Mouse (Mus musculus) liver, postnatal 0 days (tissue): Measurements from ENCODE around the gene Avp. TPM values are rescaled to one million over a fixed set of nuclear protein-coding genes. Genes with fewer than 3 reads are reported as not detected.

Experiments
- ATAC-seq: fragments of 200-750 bp; cut with Nextera tagmentation; 2 replicates; pipeline ENCODE4 v1.8.0; 2017; ENCODE audit warnings: mild to moderate bottlenecking, moderate library complexity
- DNase-seq: peaks from one replicate; pipeline ENCODE4 v3.0.0-alpha.2; 2016
- H3K27ac ChIP-seq: fragments of 300-500 bp; sonication (generic); 2 replicates; pipeline ENCODE4 v1.5.1; 2014; ENCODE audit warnings: antibody characterized with exemption, moderate library complexity, mild to moderate bottlenecking, low read depth
- H3K27me3 ChIP-seq: fragments of 300-500 bp; sonication (generic); 2 replicates; pipeline ENCODE4 v1.6.1; 2014; ENCODE audit warnings: low read length, control low read depth, mixed read lengths; ENCODE audit not compliant: insufficient read depth
- H3K36me3 ChIP-seq: fragments of 300-500 bp; sonication (generic); replicated peaks from 2 replicates; pipeline ENCODE4 v1.6.1; 2014; ENCODE audit warnings: mild to moderate bottlenecking, control low read depth, low read length, moderate library complexity, mixed read lengths; ENCODE audit not compliant: insufficient read depth
- H3K4me1 ChIP-seq: fragments of 300-500 bp; sonication (generic); 2 replicates; pipeline ENCODE4 v1.6.1; 2014; ENCODE audit warnings: antibody characterized with exemption, mild to moderate bottlenecking, control low read depth; ENCODE audit not compliant: insufficient read depth
- H3K4me2 ChIP-seq: fragments of 300-500 bp; sonication (generic); 2 replicates; pipeline ENCODE4 v1.6.1; 2014; ENCODE audit warnings: low read depth, mild to moderate bottlenecking, low read length, moderate library complexity, mixed read lengths
- H3K4me3 ChIP-seq: fragments of 300-500 bp; sonication (generic); 2 replicates; pipeline ENCODE4 v1.5.1; 2014; ENCODE audit warnings: low read depth, low read length
- H3K9ac ChIP-seq: fragments of 300-500 bp; sonication (generic); replicated peaks from 2 replicates; pipeline ENCODE4 v1.6.1; 2014; ENCODE audit warnings: mild to moderate bottlenecking, moderate library complexity
- H3K9me3 ChIP-seq: fragments of 300-500 bp; sonication (generic); 2 replicates; pipeline ENCODE4 v1.6.1; 2016; ENCODE audit warnings: mild to moderate bottlenecking, control low read depth, low read length, mixed read lengths
- CTCF ChIP-seq: sonication (generic); IDR thresholded peaks from 2 replicates; pipeline ENCODE4 v1.5.1; 2016; ENCODE audit warnings: antibody characterized with exemption, low read depth
- EP300 ChIP-seq: IDR thresholded peaks from 2 replicates; pipeline ENCODE4 v1.6.1; 2016; ENCODE audit warnings: antibody characterized with exemption, low read depth, mild to moderate bottlenecking
- WGBS: fragments of 180-500 bp; shearing (Covaris S2); extraction: QIAGEN DNeasy Blood & Tissue Kit; methylation state at CpG from one replicate; pipeline ENCODE4 v1.1.7; 2014; ENCODE audit not compliant: insufficient replicate concordance; 5-methylcytosine and 5-hydroxymethylcytosine counted together
- polyA plus RNA-seq: library from polyadenylated mRNA; unstranded; fragments of >200 nt; fragmentation: Nextera tagmentation; extraction: Ambion mirVana; gene quantifications from 2 replicates; pipeline ENCODE4 v1.2.1, GENCODE M21; 2015

The Avp gene
- polyA plus RNA-seq, 1 experiment from 2014 or later: not detected

GRCm38 (mm10) chr2:130602195-130602594 lies 19.8 kb upstream of the Avp start:
- no peak overlapping the region for H3K27ac ChIP-seq
- no peak overlapping the region for H3K4me3 ChIP-seq
- H3K4me1 ChIP-seq: no peaks in the 10 kb centered on the region
- H3K9ac ChIP-seq: no peak overlapping the region
- no peaks in the 10 kb centered on the region for H3K9me3 ChIP-seq
- DNase-seq (no peak), ATAC-seq (no peak)
- no peak overlapping the region for H3K4me2 ChIP-seq
- 85% methylated on average over 4 of the region's 4 CpGs for WGBS
- no peak for TF ChIP-seq CTCF
- TF ChIP-seq EP300: no peak
- H3K36me3 ChIP-seq: peaks cover 32% of the 10 kb centered on the region
- no peaks in the 10 kb centered on the region for H3K27me3 ChIP-seq

- Histone ChIP-seq H3K36me3 (peaks cover 36% of the 10 kb centered on the region), H3K27me3 (no peaks in the 10 kb centered on the region), H3K4me1 (no peaks in the 10 kb centered on the region), H3K4me2 (no peak overlapping the region), H3K4me3 (no peak overlapping the region), H3K27ac (no peak overlapping the region), H3K9ac (no peak overlapping the region), H3K9me3 (no peaks in the 10 kb centered on the region)
- WGBS: 72% methylated on average over 3 of the region's 3 CpGs
- ATAC-seq: no peak
- DNase-seq: no peak
- TF ChIP-seq EP300 (no peak), CTCF (no peak)
Measured at GRCm38 (mm10) chr2:130598399-130598798, 16.0 kb upstream of the Avp start.

GRCm38 (mm10) chr2:130597601-130598010 lies 15.3 kb upstream of the Avp start:
- no peaks in the 10 kb centered on the region for H3K27me3 ChIP-seq
- H3K4me2 ChIP-seq: no peak overlapping the region
- no peak overlapping the region for H3K27ac ChIP-seq
- ATAC-seq: no peak
- DNase-seq: no peak
- no peaks in the 10 kb centered on the region for H3K9me3 ChIP-seq
- no peaks in the 10 kb centered on the region for H3K4me1 ChIP-seq
- TF ChIP-seq EP300: no peak
- peak; percentile 65 for TF ChIP-seq CTCF
- H3K4me3 ChIP-seq: no peak overlapping the region
- H3K9ac ChIP-seq: no peak overlapping the region
- peaks cover 31% of the 10 kb centered on the region for H3K36me3 ChIP-seq
- WGBS: 20% methylated on average over 1 of the region's 1 CpGs

- TF ChIP-seq CTCF: no peak
- TF ChIP-seq EP300: no peak
- WGBS: 85% methylated on average over 1 of the region's 1 CpGs
- no peaks in the 10 kb centered on the region for H3K9me3 ChIP-seq
- H3K27me3 ChIP-seq: no peaks in the 10 kb centered on the region
- peaks cover 37% of the 10 kb centered on the region for H3K36me3 ChIP-seq
- no peak overlapping the region for H3K4me3 ChIP-seq
- H3K9ac ChIP-seq: no peak overlapping the region
- no peak for ATAC-seq
- no peak for DNase-seq
- no peak overlapping the region for H3K4me2 ChIP-seq
- no peak overlapping the region for H3K27ac ChIP-seq
- H3K4me1 ChIP-seq: no peaks in the 10 kb centered on the region
Measured at GRCm38 (mm10) chr2:130595596-130595995, 13.2 kb upstream of the Avp start.

- Histone ChIP-seq H3K9ac (no peak overlapping the region), H3K4me2 (no peak overlapping the region), H3K9me3 (no peaks in the 10 kb centered on the region), H3K27ac (no peak overlapping the region), H3K4me1 (no peaks in the 10 kb centered on the region), H3K27me3 (no peaks in the 10 kb centered on the region), H3K36me3 (peaks cover 17% of the 10 kb centered on the region; the same call in 1 of the 2 replicates), H3K4me3 (no peak overlapping the region)
- WGBS: 90% methylated on average over 2 of the region's 2 CpGs
- TF ChIP-seq CTCF (no peak), EP300 (no peak)
- DNase-seq: no peak
- no peak for ATAC-seq
Measured at GRCm38 (mm10) chr2:130591016-130591415, 8.7 kb upstream of the Avp start.

GRCm38 (mm10) chr2:130589761-130590160 lies 7.4 kb upstream of the Avp start:
- H3K27ac ChIP-seq: no peak overlapping the region
- H3K9me3 ChIP-seq: no peaks in the 10 kb centered on the region
- TF ChIP-seq EP300: no peak
- TF ChIP-seq CTCF: no peak
- no peak overlapping the region for H3K9ac ChIP-seq
- no peak overlapping the region for H3K4me3 ChIP-seq
- no peak overlapping the region for H3K4me2 ChIP-seq
- DNase-seq (no peak), ATAC-seq (no peak)
- 0 out of 2 replicates have a peak, but pooled peaks cover 8% of the 10 kb centered on the region for H3K36me3 ChIP-seq
- 88% methylated on average over 2 of the region's 2 CpGs for WGBS
- H3K27me3 ChIP-seq: no peaks in the 10 kb centered on the region
- no peaks in the 10 kb centered on the region for H3K4me1 ChIP-seq

- Histone ChIP-seq H3K4me1 (no peaks in the 10 kb centered on the region), H3K9ac (no peak overlapping the region), H3K9me3 (no peaks in the 10 kb centered on the region), H3K27me3 (no peaks in the 10 kb centered on the region), H3K36me3 (0 out of 2 replicates have a peak, but pooled peaks cover 8% of the 10 kb centered on the region), H3K4me2 (no peak overlapping the region), H3K4me3 (no peak overlapping the region), H3K27ac (no peak overlapping the region)
- DNase-seq (no peak), ATAC-seq (no peak)
- TF ChIP-seq EP300 (no peak), CTCF (no peak)
- WGBS: 69% methylated on average over 4 of the region's 4 CpGs
Measured at GRCm38 (mm10) chr2:130589157-130589556, 6.8 kb upstream of the Avp start.
